Mouse (Mus musculus) kidney, embryonic 16.5 days (tissue): Measurements from ENCODE around the gene Pik3c2b. TPM values are rescaled to one million over a fixed set of nuclear protein-coding genes. Genes with fewer than 3 reads are reported as not detected.

Source experiments
- ATAC-seq: fragments of 200-750 bp; cut with Nextera tagmentation; 2 replicates; pipeline ENCODE4 v1.8.0; 2017; ENCODE audit warnings: moderate TSS enrichment; ENCODE audit not compliant: low FRiP score, low TSS enrichment
- H3K27ac ChIP-seq: fragments of 300-500 bp; sonication (generic); 2 replicates; pipeline ENCODE4 v1.5.1; 2014; ENCODE audit warnings: low read length
- H3K27me3 ChIP-seq: fragments of 300-500 bp; sonication (generic); 2 replicates; pipeline ENCODE4 v1.6.1; 2014; ENCODE audit warnings: low read length, control low read depth, mixed read lengths; ENCODE audit not compliant: insufficient read depth
- H3K36me3 ChIP-seq: fragments of 300-500 bp; sonication (generic); 2 replicates; pipeline ENCODE4 v1.6.1; 2014; ENCODE audit warnings: low read length, control low read depth, mixed read lengths; ENCODE audit not compliant: insufficient read depth
- H3K4me1 ChIP-seq: fragments of 300-500 bp; sonication (generic); 2 replicates; pipeline ENCODE4 v1.6.1; 2014; ENCODE audit warnings: low read length, control low read depth, mixed read lengths; ENCODE audit not compliant: insufficient read depth
- H3K4me2 ChIP-seq: fragments of 300-500 bp; sonication (generic); replicated peaks from 2 replicates; pipeline ENCODE4 v1.6.1; 2014; ENCODE audit warnings: low read depth, low read length
- H3K4me3 ChIP-seq: fragments of 300-500 bp; sonication (generic); 2 replicates; pipeline ENCODE4 v1.5.1; 2014; ENCODE audit warnings: mild to moderate bottlenecking, low read length
- H3K9ac ChIP-seq: fragments of 300-500 bp; sonication (generic); replicated peaks from 2 replicates; pipeline ENCODE4 v1.6.1; 2014; ENCODE audit warnings: low read length
- H3K9me3 ChIP-seq: fragments of 300-500 bp; sonication (generic); 2 replicates; pipeline ENCODE4 v1.6.1; 2016; ENCODE audit warnings: low read length, control low read depth
- WGBS: fragments of 180-500 bp; shearing (Covaris S2); extraction: QIAGEN DNeasy Blood & Tissue Kit; methylation state at CpG from one replicate; pipeline ENCODE4 v1.1.7; 2014; 5-methylcytosine and 5-hydroxymethylcytosine counted together
- polyA plus RNA-seq: library from polyadenylated mRNA; unstranded; fragments of >200 nt; fragmentation: Nextera tagmentation; extraction: Ambion mirVana; gene quantifications from 2 replicates; pipeline ENCODE4 v1.2.1, GENCODE M21; 2015

The Pik3c2b gene
- polyA plus RNA-seq, 1 experiment from 2014 or later = 5.1 TPM

DNA sequence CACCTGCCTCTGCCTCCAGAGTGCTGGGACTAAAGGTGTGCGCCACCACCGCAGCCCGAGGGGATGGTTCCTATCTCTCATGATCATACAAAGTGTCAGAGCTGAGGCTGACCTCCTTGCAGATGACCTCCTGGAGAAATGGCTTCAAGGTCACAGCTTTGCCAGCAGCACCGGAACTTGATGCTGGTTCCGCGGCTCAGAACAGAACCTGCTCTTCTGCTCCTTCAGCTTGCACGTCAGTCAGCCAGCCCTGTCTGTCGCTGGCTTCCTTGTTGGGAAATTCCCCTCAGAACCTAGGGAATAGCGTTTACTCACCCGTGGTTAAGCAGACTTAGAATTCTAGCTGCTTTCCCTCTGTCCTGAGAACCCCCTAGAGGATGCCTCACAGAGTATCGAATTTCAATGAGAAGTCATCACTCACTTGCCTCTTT, 4.5 kb downstream of the Pik3c2b start:
- Histone ChIP-seq H3K27me3 (no peaks in the 10 kb centered on the region), H3K4me3 (no peak overlapping the region), H3K36me3 (no peaks in the 10 kb centered on the region), H3K9me3 (no peaks in the 10 kb centered on the region), H3K9ac (no peak overlapping the region), H3K27ac (peak overlapping the region; percentile 36; the same call in 1 of the 2 replicates), H3K4me1 (peaks cover 41% of the 10 kb centered on the region), H3K4me2 (no peak overlapping the region)
- WGBS = 15% methylated on average over 11 of the region's 11 CpGs
- no peak for ATAC-seq

DNA sequence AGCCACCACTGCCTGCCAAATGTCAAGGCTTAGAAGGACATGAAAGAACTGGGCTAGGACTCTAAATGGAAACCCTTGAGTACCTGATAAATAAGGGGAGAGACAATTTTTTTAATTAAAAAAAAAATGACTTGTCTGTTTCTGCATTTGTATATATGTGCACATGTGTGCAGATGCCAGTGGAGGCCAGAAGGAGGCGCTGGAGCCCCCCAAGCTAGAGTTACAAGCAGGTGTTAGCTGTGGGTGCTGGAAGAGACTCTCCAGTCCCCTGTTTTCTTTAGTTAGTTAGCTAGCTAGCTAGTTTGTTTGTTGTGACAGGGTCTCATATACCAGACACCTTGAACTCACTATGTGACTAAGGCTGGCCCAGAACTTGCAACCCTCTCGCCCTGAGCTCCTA, 6.4 kb downstream of the Pik3c2b start:
- no peaks in the 10 kb centered on the region for H3K27me3 ChIP-seq
- H3K9me3 ChIP-seq = no peaks in the 10 kb centered on the region
- no peak overlapping the region for H3K4me3 ChIP-seq
- H3K9ac ChIP-seq = no peak overlapping the region
- no peak overlapping the region for H3K4me2 ChIP-seq
- no peaks in the 10 kb centered on the region for H3K36me3 ChIP-seq
- no peak for ATAC-seq
- peaks cover 36% of the 10 kb centered on the region for H3K4me1 ChIP-seq
- H3K27ac ChIP-seq = no peak overlapping the region
- WGBS = 90% methylated on average over 2 of the region's 2 CpGs

DNA sequence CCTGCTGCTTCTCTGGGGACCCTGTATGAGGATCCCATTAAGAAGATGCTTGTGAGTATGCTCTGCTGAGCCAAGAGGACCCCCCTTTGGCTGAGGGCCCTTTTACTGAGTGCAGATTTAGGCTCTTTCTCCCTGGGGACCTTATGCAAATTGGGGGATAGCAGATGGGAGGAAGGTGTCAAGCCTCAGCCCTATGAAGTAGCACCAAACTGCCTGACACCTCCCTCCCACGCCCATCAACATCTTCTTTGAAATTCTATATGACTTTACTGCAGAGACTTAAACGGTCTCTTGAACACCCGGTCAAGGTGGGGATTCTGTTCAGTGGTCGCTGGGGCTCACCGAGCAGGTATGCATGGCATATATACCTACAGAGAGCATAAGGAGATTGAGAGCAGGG, 7.6 kb downstream of the Pik3c2b start:
- no peak overlapping the region for H3K9ac ChIP-seq
- no peak overlapping the region for H3K27ac ChIP-seq
- H3K27me3 ChIP-seq = no peaks in the 10 kb centered on the region
- H3K36me3 ChIP-seq = no peaks in the 10 kb centered on the region
- 12% methylated on average over 5 of the region's 5 CpGs for WGBS
- no peak overlapping the region for H3K4me3 ChIP-seq
- no peak overlapping the region for H3K4me2 ChIP-seq
- H3K9me3 ChIP-seq = no peaks in the 10 kb centered on the region
- no peak for ATAC-seq
- peaks cover 35% of the 10 kb centered on the region for H3K4me1 ChIP-seq

DNA sequence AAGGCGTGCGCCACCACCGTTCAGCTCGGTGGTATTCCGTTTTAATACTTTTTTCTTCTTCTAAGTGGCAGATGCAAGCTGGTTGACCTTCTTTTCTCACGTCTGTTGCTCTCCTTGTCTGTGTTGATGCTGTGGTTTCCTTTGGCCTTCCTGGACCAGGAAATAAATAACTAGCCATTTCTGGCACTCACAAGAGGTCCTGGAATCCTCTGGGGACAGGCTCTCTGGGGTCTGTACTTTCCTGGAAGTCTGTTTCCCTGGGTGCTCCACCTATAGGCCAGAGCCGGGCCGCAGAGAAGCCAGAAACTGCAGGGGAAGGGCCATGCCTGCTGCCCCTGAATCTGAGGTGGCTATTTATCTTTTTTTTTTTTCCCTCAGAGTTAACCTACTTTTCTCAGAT, 8.9 kb downstream of the Pik3c2b start:
- WGBS = 66% methylated on average over 8 of the region's 8 CpGs
- no peak for ATAC-seq
- Histone ChIP-seq H3K27ac (0 out of 2 replicates have a peak overlapping the region, but pooled peaks have one; percentile 27), H3K4me3 (no peak overlapping the region), H3K27me3 (no peaks in the 10 kb centered on the region), H3K9me3 (no peaks in the 10 kb centered on the region), H3K4me2 (no peak overlapping the region), H3K9ac (no peak overlapping the region), H3K4me1 (peaks cover 37% of the 10 kb centered on the region), H3K36me3 (no peaks in the 10 kb centered on the region)

- no peak overlapping the region for H3K4me2 ChIP-seq
- 48% methylated on average over 7 of the region's 7 CpGs for WGBS
- H3K9me3 ChIP-seq = no peaks in the 10 kb centered on the region
- H3K27me3 ChIP-seq = no peaks in the 10 kb centered on the region
- H3K4me3 ChIP-seq = no peak overlapping the region
- no peak overlapping the region for H3K27ac ChIP-seq
- peaks cover 33% of the 10 kb centered on the region for H3K4me1 ChIP-seq
- H3K9ac ChIP-seq = no peak overlapping the region
- H3K36me3 ChIP-seq = no peaks in the 10 kb centered on the region
- no peak for ATAC-seq
These were observed 12.0 kb downstream of the Pik3c2b start for GRCm38 (mm10) chr1:133057345-133058034.

- ATAC-seq = no peak
These were observed 14.1 kb downstream of the Pik3c2b start for GRCm38 (mm10) chr1:133059592-133059991.

DNA sequence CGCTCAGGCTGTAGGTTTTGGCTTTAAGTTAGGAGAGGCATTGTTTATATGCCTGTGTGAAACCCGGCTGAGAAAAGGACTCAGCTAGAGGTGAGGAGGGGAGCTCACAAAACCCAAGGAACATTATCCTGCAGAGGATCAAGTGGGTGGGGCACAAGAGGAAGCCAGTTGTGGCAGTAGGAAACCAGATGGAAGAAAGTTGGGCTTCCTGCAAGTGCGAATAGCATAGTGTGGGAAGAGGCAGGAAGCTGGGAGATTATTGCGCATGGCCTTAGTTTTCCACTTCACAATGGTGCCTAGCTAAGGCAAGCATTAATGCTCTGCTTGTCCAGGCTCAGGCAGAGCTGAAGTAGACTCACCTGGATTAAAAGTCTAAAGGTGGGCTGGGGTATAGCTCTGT, 15.2 kb downstream of the Pik3c2b start:
- Histone ChIP-seq H3K36me3 (no peaks in the 10 kb centered on the region), H3K4me1 (peaks cover 23% of the 10 kb centered on the region), H3K9ac (no peak overlapping the region), H3K27ac (peak overlapping the region; percentile 25; the same call in 1 of the 2 replicates), H3K27me3 (no peaks in the 10 kb centered on the region), H3K4me3 (no peak overlapping the region), H3K9me3 (peaks cover 5% of the 10 kb centered on the region; the same call in 1 of the 2 replicates), H3K4me2 (no peak overlapping the region)
- no peak for ATAC-seq
- WGBS = 46% methylated on average over 4 of the region's 4 CpGs

More at GRCm38 (mm10) chr1:133059592-133059991, 14.1 kb downstream of the Pik3c2b start:
- Histone ChIP-seq H3K9me3 (peaks cover 5% of the 10 kb centered on the region; the same call in 1 of the 2 replicates), H3K27me3 (no peaks in the 10 kb centered on the region), H3K9ac (no peak overlapping the region), H3K4me3 (no peak overlapping the region), H3K27ac (no peak overlapping the region), H3K4me2 (no peak overlapping the region), H3K4me1 (peaks cover 23% of the 10 kb centered on the region), H3K36me3 (no peaks in the 10 kb centered on the region)
- WGBS = 44% methylated on average over 2 of the region's 2 CpGs

DNA sequence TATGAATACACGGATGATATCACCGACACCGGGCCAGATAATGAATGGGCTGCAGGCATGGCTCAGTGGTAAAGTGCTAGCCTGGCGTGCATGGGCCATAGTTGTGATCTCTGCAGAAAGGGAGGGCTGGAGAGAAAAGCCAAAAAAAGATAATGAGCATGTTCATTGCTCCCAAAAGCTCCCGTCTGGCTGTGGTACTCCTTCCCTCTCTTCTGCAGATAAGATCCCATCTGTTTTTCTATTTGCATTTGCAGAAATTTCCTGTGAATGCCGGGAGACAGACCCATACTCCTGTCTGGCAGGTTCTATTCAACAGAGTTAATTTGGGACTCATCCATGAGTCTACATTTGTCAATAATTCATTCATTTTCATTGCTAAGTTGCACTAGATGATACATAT, 17.7 kb downstream of the Pik3c2b start:
- no peak for ATAC-seq
- H3K4me3 ChIP-seq = no peak overlapping the region
- peaks cover 5% of the 10 kb centered on the region; the same call in 1 of the 2 replicates for H3K9me3 ChIP-seq
- no peak overlapping the region for H3K4me2 ChIP-seq
- no peak overlapping the region for H3K9ac ChIP-seq
- H3K27ac ChIP-seq = no peak overlapping the region
- no peaks in the 10 kb centered on the region for H3K27me3 ChIP-seq
- peaks cover 10% of the 10 kb centered on the region for H3K4me1 ChIP-seq
- H3K36me3 ChIP-seq = 0 out of 2 replicates have a peak, but pooled peaks cover 5% of the 10 kb centered on the region
- 93% methylated on average over 6 of the region's 6 CpGs for WGBS

GRCm38 (mm10) chr1:133068268-133068667, 22.8 kb downstream of the Pik3c2b start:
- Histone ChIP-seq H3K36me3 (0 out of 2 replicates have a peak, but pooled peaks cover 5% of the 10 kb centered on the region), H3K27me3 (no peaks in the 10 kb centered on the region), H3K4me1 (peaks cover 10% of the 10 kb centered on the region; the same call in 1 of the 2 replicates), H3K27ac (peak overlapping the region; percentile 65), H3K4me3 (no peak overlapping the region), H3K9ac (0 out of 2 replicates have a peak overlapping the region, but pooled peaks have one; percentile 8), H3K9me3 (peaks cover 5% of the 10 kb centered on the region; the same call in 1 of the 2 replicates), H3K4me2 (no peak overlapping the region)
- 50% methylated on average over 5 of the region's 5 CpGs for WGBS
- ATAC-seq = peak; percentile 52

DNA sequence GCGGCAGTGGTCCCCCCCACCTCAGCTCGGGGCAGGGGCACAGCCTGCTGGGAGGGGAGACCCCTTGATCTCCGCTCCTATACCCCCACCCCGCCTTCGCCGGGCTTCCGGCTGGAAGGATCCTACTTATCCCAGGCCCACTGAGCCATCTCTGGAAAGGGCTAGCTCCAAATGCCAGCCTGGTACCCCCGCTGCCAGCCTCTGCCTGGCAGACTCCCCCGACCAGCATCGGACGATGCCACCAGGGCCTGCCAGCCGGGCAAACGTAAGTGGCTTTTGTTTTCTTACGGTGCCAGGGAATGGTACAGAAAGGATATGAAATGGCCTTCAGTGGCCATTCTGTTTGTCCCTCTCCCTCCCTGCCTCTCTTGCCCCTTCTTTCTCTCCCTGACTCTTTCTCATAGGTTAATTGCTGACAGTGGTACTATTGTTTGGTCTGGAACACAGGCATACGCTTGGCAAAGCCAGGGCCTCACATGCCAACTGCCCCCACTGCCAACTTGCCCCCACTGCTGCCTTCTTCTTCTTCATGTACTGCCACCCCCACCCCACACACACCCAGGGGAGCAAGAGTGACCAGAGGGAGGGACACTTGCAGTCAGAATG, 23.3 kb downstream of the Pik3c2b start:
- Histone ChIP-seq H3K36me3 (0 out of 2 replicates have a peak, but pooled peaks cover 5% of the 10 kb centered on the region), H3K27me3 (no peaks in the 10 kb centered on the region), H3K4me3 (no peak overlapping the region), H3K4me1 (peaks cover 10% of the 10 kb centered on the region; the same call in 1 of the 2 replicates), H3K4me2 (no peak overlapping the region), H3K9me3 (peaks cover 2% of the 10 kb centered on the region; the same call in 1 of the 2 replicates), H3K9ac (0 out of 2 replicates have a peak overlapping the region, but pooled peaks have one; percentile 8), H3K27ac (peak overlapping the region; percentile 71)
- ATAC-seq = no peak
- WGBS = 89% methylated on average over 15 of the region's 15 CpGs
